Mouse (Mus musculus) embryonic facial prominence, embryonic 11.5 days (tissue): ENCODE results near the gene Gm12248. TPM values are rescaled to one million over a fixed set of nuclear protein-coding genes. Genes with fewer than 3 reads are reported as not detected.

ENCODE experiments used
- ATAC-seq: fragments of 200-750 bp; cut with Nextera tagmentation; replicated peaks from 2 replicates; pipeline ENCODE4 v1.8.0; 2017; ENCODE audit warnings: low read depth; ENCODE audit not compliant: insufficient number of reproducible peaks, low FRiP score, low TSS enrichment
- DNase-seq: peaks from one replicate; pipeline ENCODE4 v3.0.0-alpha.2; 2015; ENCODE audit warnings: low spot score
- H3K27ac ChIP-seq: fragments of 300-500 bp; sonication (generic); replicated peaks from 2 replicates; pipeline ENCODE4 v1.5.1; 2014; ENCODE audit warnings: mild to moderate bottlenecking, low read depth, low read length, control low read depth
- H3K27me3 ChIP-seq: fragments of 300-500 bp; sonication (generic); 2 replicates; pipeline ENCODE4 v1.6.1; 2014; ENCODE audit warnings: mild to moderate bottlenecking, low read length, moderate library complexity, mixed read lengths; ENCODE audit not compliant: control insufficient read depth, insufficient read depth
- H3K36me3 ChIP-seq: fragments of 300-500 bp; sonication (generic); replicated peaks from 2 replicates; pipeline ENCODE4 v1.6.1; 2014; ENCODE audit warnings: low read depth, mild to moderate bottlenecking, low read length, moderate library complexity, mixed read lengths; ENCODE audit not compliant: control insufficient read depth, insufficient read depth
- H3K4me1 ChIP-seq: fragments of 300-500 bp; sonication (generic); 2 replicates; pipeline ENCODE4 v1.6.1; 2014; ENCODE audit warnings: low read length, mixed read lengths; ENCODE audit not compliant: control insufficient read depth, insufficient read depth
- H3K4me2 ChIP-seq: fragments of 300-500 bp; sonication (generic); 2 replicates; pipeline ENCODE4 v1.6.1; 2014; ENCODE audit warnings: low read depth, mild to moderate bottlenecking, control low read depth, low read length, moderate library complexity
- H3K4me3 ChIP-seq: fragments of 300-500 bp; sonication (generic); 2 replicates; pipeline ENCODE4 v1.5.1; 2014; ENCODE audit warnings: low read depth, low read length, control low read depth
- H3K9ac ChIP-seq: fragments of 300-500 bp; sonication (generic); replicated peaks from 2 replicates; pipeline ENCODE4 v1.6.1; 2014; ENCODE audit warnings: mild to moderate bottlenecking, control low read depth, low read length
- H3K9me3 ChIP-seq: fragments of 300-500 bp; sonication (generic); replicated peaks from 2 replicates; pipeline ENCODE4 v1.6.1; 2016; ENCODE audit warnings: mild to moderate bottlenecking, low read length, inconsistent platforms, mixed read lengths; ENCODE audit not compliant: control insufficient read depth
- whole genome bisulfite sequencing: fragments of 180-500 bp; shearing (Covaris S2); extraction: QIAGEN DNeasy Blood & Tissue Kit; methylation state at CpG from one replicate; pipeline ENCODE4 v1.1.7; 2014; 5-methylcytosine and 5-hydroxymethylcytosine counted together
- polyA plus RNA-seq: library from polyadenylated mRNA; unstranded; fragments of >200 nt; fragmentation: Nextera tagmentation; extraction: Ambion mirVana; gene quantifications from 2 replicates; pipeline ENCODE4 v1.2.1, GENCODE M21; 2014

Gm12248 gene
- polyA plus RNA-seq, 1 experiment from 2014 or later, result not detected

DNA sequence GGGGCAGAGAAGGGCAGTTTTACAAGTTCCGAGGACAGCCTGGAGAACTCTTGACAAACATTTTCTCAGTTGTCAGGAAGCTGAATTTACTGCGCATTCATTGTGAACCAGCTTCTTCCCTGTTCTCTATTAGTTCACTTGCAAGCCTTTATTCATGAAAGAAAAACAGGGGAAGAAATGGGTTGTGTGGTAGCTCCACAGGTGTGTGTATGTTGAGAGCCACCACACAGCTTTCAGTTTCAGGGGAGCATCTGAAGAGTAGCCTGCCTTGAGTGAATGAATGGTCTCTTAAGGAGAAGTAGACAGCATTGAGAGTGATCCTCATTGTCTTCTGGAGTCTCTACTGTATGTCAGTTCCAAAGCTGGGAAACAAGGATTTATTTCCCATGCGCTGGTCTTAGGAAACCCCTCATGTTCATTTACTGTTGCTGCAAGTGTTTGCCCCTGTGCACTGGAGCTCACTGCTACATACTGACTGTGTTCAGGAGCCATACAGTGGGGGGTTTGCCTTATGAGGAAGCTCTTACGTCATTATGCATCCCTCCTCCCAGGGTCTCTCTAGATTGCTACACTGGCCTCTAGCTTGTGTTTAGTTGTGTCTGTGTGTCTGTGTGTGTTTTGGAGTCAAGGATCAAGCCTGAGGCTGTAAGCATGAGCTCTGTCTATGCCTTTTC lies 14.9 kb upstream of the Gm12248 start:
- no peak overlapping the region for H3K4me2 ChIP-seq
- no peaks in the 10 kb centered on the region for H3K9me3 ChIP-seq
- peaks cover 8% of the 10 kb centered on the region for H3K36me3 ChIP-seq
- peaks cover 3% of the 10 kb centered on the region; the same call in 1 of the 2 replicates for H3K4me1 ChIP-seq
- ATAC-seq (no peak), DNase-seq (no peak)
- 93% methylated on average over 4 of the region's 4 CpGs for WGBS
- no peak overlapping the region for H3K9ac ChIP-seq
- H3K27me3 ChIP-seq, result no peaks in the 10 kb centered on the region
- H3K27ac ChIP-seq, result no peak overlapping the region
- no peak overlapping the region for H3K4me3 ChIP-seq

DNA sequence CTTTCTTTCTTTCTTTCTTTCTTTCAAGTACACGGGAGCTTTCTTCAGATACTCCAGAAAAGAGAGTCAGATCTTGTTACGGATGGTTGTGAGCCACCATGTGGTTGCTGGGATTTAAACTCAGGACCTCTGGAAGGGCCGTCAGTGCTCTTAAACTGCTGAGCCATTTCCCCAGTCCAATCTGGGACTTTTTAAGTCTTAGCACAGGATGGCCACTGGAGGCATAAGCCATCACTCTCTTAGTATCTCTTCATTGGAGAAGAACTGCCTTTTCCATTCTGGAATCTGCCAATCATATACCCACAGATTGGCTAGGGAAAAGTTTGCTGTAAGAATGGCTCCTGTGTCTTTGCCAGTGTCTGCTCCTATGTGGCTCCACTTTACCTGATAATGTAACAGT lies 14.1 kb upstream of the Gm12248 start:
- Histone ChIP-seq H3K9me3 (no peaks in the 10 kb centered on the region), H3K4me3 (no peak overlapping the region), H3K4me2 (no peak overlapping the region), H3K9ac (no peak overlapping the region), H3K36me3 (peaks cover 8% of the 10 kb centered on the region), H3K27me3 (no peaks in the 10 kb centered on the region), H3K4me1 (peaks cover 3% of the 10 kb centered on the region; the same call in 1 of the 2 replicates), H3K27ac (no peak overlapping the region)
- no peak for ATAC-seq
- no peak for DNase-seq
- 59% methylated on average over 2 of the region's 3 CpGs for WGBS

DNA sequence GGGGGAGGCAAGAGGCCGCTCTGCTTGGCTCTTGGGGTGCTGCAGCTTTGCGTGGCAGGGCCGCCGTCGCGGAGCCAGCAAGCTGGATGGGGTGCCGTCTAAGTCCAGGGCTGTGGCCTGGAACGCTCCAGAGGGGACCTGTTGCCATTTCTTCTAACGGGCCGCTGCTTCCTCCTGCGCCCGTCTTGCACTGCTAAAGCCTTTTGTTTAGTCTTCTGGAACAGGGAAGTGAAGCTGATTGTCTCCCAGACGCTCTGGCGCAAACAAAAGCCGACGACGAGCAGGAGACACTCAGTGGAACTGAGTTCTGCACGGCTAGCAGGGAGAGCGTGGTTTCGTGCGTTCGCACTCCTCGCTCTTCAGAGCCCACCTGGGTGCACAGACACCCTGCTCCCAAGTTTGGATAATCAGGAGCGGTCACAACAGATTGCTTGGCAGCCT lies 11.4 kb upstream of the Gm12248 start:
- Histone ChIP-seq H3K4me3 (peak overlapping the region; percentile 63), H3K4me1 (peaks cover 3% of the 10 kb centered on the region; the same call in 1 of the 2 replicates), H3K9ac (peak overlapping the region; percentile 92), H3K27me3 (no peaks in the 10 kb centered on the region), H3K9me3 (no peaks in the 10 kb centered on the region), H3K27ac (peak overlapping the region; percentile 11; the same call in 1 of the 2 replicates), H3K4me2 (peak overlapping the region; percentile 65), H3K36me3 (no peaks in the 10 kb centered on the region)
- DNase-seq (peak; percentile 37), ATAC-seq (peak; percentile 52; the same call in 1 of the 2 replicates)
- under 1% methylated on average over 24 of the region's 24 CpGs for WGBS

DNA sequence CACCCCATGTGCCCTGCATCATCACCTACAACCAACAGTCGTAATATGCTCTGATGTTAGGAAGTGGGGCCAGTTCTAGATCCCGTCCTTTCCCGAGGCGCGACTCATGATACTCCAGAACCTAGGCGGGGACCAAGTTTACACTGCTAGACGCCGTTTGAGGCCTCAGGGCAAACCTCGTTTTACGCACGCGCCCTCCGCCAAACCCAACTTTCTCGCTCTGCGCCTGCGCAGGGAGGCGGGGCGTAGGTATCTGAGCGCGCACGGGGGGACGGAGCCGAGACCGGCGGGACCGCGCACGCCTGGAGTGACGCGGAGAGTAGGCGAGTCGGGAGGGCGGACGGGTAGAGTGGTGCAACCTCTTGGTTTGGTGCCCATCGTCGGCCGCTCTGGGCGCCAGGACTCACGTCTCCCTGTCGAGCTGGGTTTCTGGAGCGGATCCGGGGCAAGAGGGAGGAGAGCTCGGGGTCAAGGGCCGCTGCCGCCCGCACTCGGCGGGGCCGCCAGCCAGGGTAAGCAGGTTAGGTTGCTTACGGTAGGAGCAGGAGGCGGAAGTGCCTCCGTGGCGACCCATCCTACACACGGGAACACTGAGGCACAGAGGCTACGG lies 10.9 kb upstream of the Gm12248 start, which contains the start of gene Cnot8:
Gene Cnot8 (plus strand): TSS at position 457 of the 610 bp plus-strand sequence.
- DNase-seq, result peak; percentile 99
- peak within 1 kb of the TSS; percentile 92 for H3K9ac ChIP-seq
- H3K4me3 ChIP-seq, result peak within 1 kb of the TSS; percentile 63
- H3K27ac ChIP-seq, result peak within 1 kb of the TSS; percentile 28; the same call in 1 of the 2 replicates
- H3K27me3 ChIP-seq, result no peaks in the 10 kb centered on the region
- H3K9me3 ChIP-seq, result no peaks in the 10 kb centered on the region
- under 1% methylated on average over 55 of the region's 55 CpGs for whole genome bisulfite sequencing
- H3K36me3 ChIP-seq, result no peaks in the 10 kb centered on the region
- peak within 1 kb of the TSS; percentile 65 for H3K4me2 ChIP-seq
- ATAC-seq, result peak; percentile 96
- peaks cover 3% of the 10 kb centered on the region; the same call in 1 of the 2 replicates for H3K4me1 ChIP-seq

GRCm38 (mm10) chr11:58103344-58103653 lies 10.4 kb upstream of the Gm12248 start:
- Histone ChIP-seq H3K27ac (peak overlapping the region; percentile 28; the same call in 1 of the 2 replicates), H3K4me1 (peaks cover 3% of the 10 kb centered on the region; the same call in 1 of the 2 replicates), H3K9ac (peak overlapping the region; percentile 75), H3K4me2 (peak overlapping the region; percentile 50), H3K27me3 (no peaks in the 10 kb centered on the region), H3K4me3 (peak overlapping the region; percentile 63), H3K9me3 (no peaks in the 10 kb centered on the region), H3K36me3 (no peaks in the 10 kb centered on the region)
- DNase-seq (no peak), ATAC-seq (peak; percentile 69)
- WGBS, result 55% methylated on average over 13 of the region's 13 CpGs

DNA sequence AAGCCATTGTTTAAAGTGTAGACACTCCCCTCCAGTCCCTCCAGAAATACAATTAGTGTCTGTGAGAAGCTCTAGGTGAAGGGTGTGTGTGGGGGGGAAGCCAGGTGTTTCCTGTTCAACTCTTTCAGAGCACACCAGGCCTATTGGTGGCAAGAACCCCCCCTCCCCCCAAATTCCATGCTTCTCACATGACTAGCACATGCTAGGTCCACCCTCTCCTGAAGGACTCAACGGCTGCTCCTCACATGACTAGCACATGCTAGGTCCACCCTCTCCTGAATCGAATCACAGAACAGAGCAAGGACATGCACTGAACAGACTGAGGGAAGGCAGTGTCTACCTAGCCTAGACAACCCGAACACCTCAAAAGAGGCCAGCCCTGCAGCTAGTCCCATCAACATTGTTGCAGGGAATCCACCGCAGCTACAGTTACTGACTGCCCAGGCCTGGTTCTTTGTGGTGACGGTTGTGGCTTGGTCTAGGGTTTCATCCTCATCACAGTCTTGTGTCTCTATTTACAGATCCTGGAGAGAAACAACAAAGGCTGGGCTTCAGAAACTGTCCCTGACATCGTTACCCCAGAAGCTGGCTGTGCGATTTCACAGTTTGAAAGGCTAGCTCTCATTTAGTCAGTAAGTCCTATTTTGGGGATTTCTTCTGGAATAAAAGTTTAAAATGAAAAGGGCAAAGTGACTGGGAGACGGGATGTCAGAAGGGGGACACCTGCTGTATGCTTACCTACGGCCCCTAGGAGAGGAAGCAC lies 9.8 kb upstream of the Gm12248 start:
- no peak for ATAC-seq
- Histone ChIP-seq H3K36me3 (no peaks in the 10 kb centered on the region), H3K9ac (peak overlapping the region; percentile 75), H3K9me3 (no peaks in the 10 kb centered on the region), H3K27ac (no peak overlapping the region), H3K4me3 (peak overlapping the region; percentile 63), H3K27me3 (no peaks in the 10 kb centered on the region), H3K4me2 (no peak overlapping the region), H3K4me1 (peaks cover 3% of the 10 kb centered on the region; the same call in 1 of the 2 replicates)
- 84% methylated on average over 9 of the region's 9 CpGs for WGBS
- DNase-seq, result no peak

- DNase-seq (no peak), ATAC-seq (no peak)
- Histone ChIP-seq H3K9ac (no peak overlapping the region), H3K36me3 (no peaks in the 10 kb centered on the region), H3K9me3 (no peaks in the 10 kb centered on the region), H3K27ac (no peak overlapping the region), H3K4me3 (no peak overlapping the region), H3K4me2 (no peak overlapping the region), H3K4me1 (peaks cover 3% of the 10 kb centered on the region; the same call in 1 of the 2 replicates), H3K27me3 (no peaks in the 10 kb centered on the region)
- 80% methylated on average over 3 of the region's 3 CpGs for WGBS
These were observed 9.2 kb upstream of the Gm12248 start for GRCm38 (mm10) chr11:58102146-58102545.
